Mouse (Mus musculus): ENCODE results near the gene Ttc30a1. TPM values are rescaled to one million over a fixed set of nuclear protein-coding genes. Genes with fewer than 3 reads are reported as not detected.
"Not testable (repeated sequence)": the region's sequence is repeated elsewhere in the genome, so short reads cannot be mapped to it uniquely, and the experiment has no call there.

Ttc30a1 gene
- polyA plus RNA-seq (2016; fragmentation: Nextera tagmentation; extraction: Ambion mirVana): 9.1 and 9.3 TPM in 2 replicates

GRCm38 (mm10) chr2:75981440-75982081, at the start of gene Ttc30a1:
Ttc30a1 (minus strand) TSS chr2:75981967.
- not testable (repeated sequence) for H3K36me3 ChIP-seq, H3K4me1 ChIP-seq, H3K27me3 ChIP-seq, H3K9me3 ChIP-seq
- Histone ChIP-seq H3K9ac (replicated peaks) (peak within 1 kb of the TSS; percentile 46; the same call in 1 of the 2 replicates), H3K27ac (replicated peaks) (peak within 1 kb of the TSS; percentile 35; the same call in 1 of the 2 replicates), H3K4me2 (replicated peaks) (peak within 1 kb of the TSS; percentile 61), H3K4me3 (peak within 1 kb of the TSS; percentile 47)
- peak; percentile 62 for ATAC-seq (ENCODE audit: low FRiP score, low read depth)
- WGBS: 3% methylated on average over 34 of the region's 34 CpGs

GRCm38 (mm10) chr2:76030080-76030479, 48.3 kb upstream of the Ttc30a1 start:
- H3K4me3 ChIP-seq: no peak overlapping the region
- no peaks in the 10 kb centered on the region for H3K36me3 ChIP-seq
- H3K9ac ChIP-seq (replicated peaks): peak overlapping the region; percentile 7; the same call in 1 of the 2 replicates
- 17% methylated on average over 8 of the region's 8 CpGs for WGBS
- H3K4me1 ChIP-seq: peaks cover 22% of the 10 kb centered on the region
- peak overlapping the region; percentile 26 for H3K4me2 ChIP-seq (replicated peaks)
- peak; percentile 77 for ATAC-seq (ENCODE audit: low FRiP score, low read depth)
- H3K9me3 ChIP-seq: no peaks in the 10 kb centered on the region
- H3K27me3 ChIP-seq: no peaks in the 10 kb centered on the region
- peak overlapping the region; percentile 92 for H3K27ac ChIP-seq (replicated peaks)

GRCm38 (mm10) chr2:76029081-76029901, 47.5 kb upstream of the Ttc30a1 start:
- Histone ChIP-seq H3K9ac (replicated peaks) (peak overlapping the region; percentile 7), H3K27me3 (no peaks in the 10 kb centered on the region), H3K4me3 (no peak overlapping the region), H3K9me3 (no peaks in the 10 kb centered on the region), H3K4me1 (peaks cover 22% of the 10 kb centered on the region), H3K27ac (replicated peaks) (peak overlapping the region; percentile 92), H3K4me2 (replicated peaks) (peak overlapping the region; percentile 26), H3K36me3 (no peaks in the 10 kb centered on the region)
- ATAC-seq (ENCODE audit: low FRiP score, low read depth): peak; percentile 87
- WGBS: 19% methylated on average over 20 of the region's 20 CpGs

GRCm38 (mm10) chr2:76016890-76017289, 35.1 kb upstream of the Ttc30a1 start:
- Histone ChIP-seq H3K27ac (replicated peaks) (no peak overlapping the region), H3K4me2 (replicated peaks) (0 out of 2 replicates have a peak overlapping the region, but pooled peaks have one; percentile 12), H3K27me3 (no peaks in the 10 kb centered on the region), H3K36me3 (no peaks in the 10 kb centered on the region), H3K9ac (replicated peaks) (no peak overlapping the region), H3K9me3 (no peaks in the 10 kb centered on the region), H3K4me3 (no peak overlapping the region), H3K4me1 (peaks cover 16% of the 10 kb centered on the region)
- WGBS: 3% methylated on average over 7 of the region's 7 CpGs
- ATAC-seq (ENCODE audit: low FRiP score, low read depth): no peak

- 75% methylated on average over 8 of the region's 8 CpGs for WGBS
- no peaks in the 10 kb centered on the region for H3K36me3 ChIP-seq
- ATAC-seq (ENCODE audit: low FRiP score, low read depth): no peak
- H3K27ac ChIP-seq (replicated peaks): no peak overlapping the region
- H3K4me1 ChIP-seq: peaks cover 16% of the 10 kb centered on the region
- no peak overlapping the region for H3K9ac ChIP-seq (replicated peaks)
- H3K27me3 ChIP-seq: no peaks in the 10 kb centered on the region
- no peak overlapping the region for H3K4me3 ChIP-seq
- no peak overlapping the region for H3K4me2 ChIP-seq (replicated peaks)
- no peaks in the 10 kb centered on the region for H3K9me3 ChIP-seq
Measured at GRCm38 (mm10) chr2:76016136-76016535, 34.4 kb upstream of the Ttc30a1 start.

- no peak overlapping the region for H3K4me2 ChIP-seq (replicated peaks)
- H3K9ac ChIP-seq (replicated peaks): no peak overlapping the region
- ATAC-seq (ENCODE audit: low FRiP score, low read depth): no peak
- no peaks in the 10 kb centered on the region for H3K9me3 ChIP-seq
- no peaks in the 10 kb centered on the region for H3K27me3 ChIP-seq
- no peak overlapping the region for H3K27ac ChIP-seq (replicated peaks)
- H3K36me3 ChIP-seq: no peaks in the 10 kb centered on the region
- H3K4me1 ChIP-seq: peaks cover 16% of the 10 kb centered on the region
- WGBS: 91% methylated on average over 7 of the region's 7 CpGs
- H3K4me3 ChIP-seq: no peak overlapping the region
Measured at GRCm38 (mm10) chr2:76015460-76015859, 33.7 kb upstream of the Ttc30a1 start.

GRCm38 (mm10) chr2:76014659-76015058, 32.9 kb upstream of the Ttc30a1 start:
- H3K4me3 ChIP-seq: no peak overlapping the region
- no peaks in the 10 kb centered on the region for H3K36me3 ChIP-seq
- no peak overlapping the region for H3K4me2 ChIP-seq (replicated peaks)
- no peak for ATAC-seq (ENCODE audit: low FRiP score, low read depth)
- H3K4me1 ChIP-seq: peaks cover 16% of the 10 kb centered on the region
- no peak overlapping the region for H3K27ac ChIP-seq (replicated peaks)
- H3K27me3 ChIP-seq: no peaks in the 10 kb centered on the region
- no peak overlapping the region for H3K9ac ChIP-seq (replicated peaks)
- WGBS: 88% methylated on average over 3 of the region's 3 CpGs
- H3K9me3 ChIP-seq: no peaks in the 10 kb centered on the region

- no peaks in the 10 kb centered on the region for H3K9me3 ChIP-seq
- no peaks in the 10 kb centered on the region for H3K27me3 ChIP-seq
- no peak overlapping the region for H3K27ac ChIP-seq (replicated peaks)
- ATAC-seq (ENCODE audit: low FRiP score, low read depth): no peak
- H3K36me3 ChIP-seq: no peaks in the 10 kb centered on the region
- H3K4me3 ChIP-seq: no peak overlapping the region
- no peaks in the 10 kb centered on the region for H3K4me1 ChIP-seq
- WGBS: 6% methylated on average over 4 of the region's 4 CpGs
- no peak overlapping the region for H3K4me2 ChIP-seq (replicated peaks)
- H3K9ac ChIP-seq (replicated peaks): no peak overlapping the region
Measured at GRCm38 (mm10) chr2:76006194-76006593, 24.4 kb upstream of the Ttc30a1 start.

GRCm38 (mm10) chr2:76002899-76003298, 21.1 kb upstream of the Ttc30a1 start:
- WGBS: 88% methylated on average over 9 of the region's 9 CpGs
- no peaks in the 10 kb centered on the region for H3K27me3 ChIP-seq
- no peak overlapping the region for H3K27ac ChIP-seq (replicated peaks)
- H3K4me1 ChIP-seq: 0 out of 2 replicates have a peak, but pooled peaks cover 5% of the 10 kb centered on the region
- no peak for ATAC-seq (ENCODE audit: low FRiP score, low read depth)
- no peaks in the 10 kb centered on the region for H3K9me3 ChIP-seq
- no peak overlapping the region for H3K9ac ChIP-seq (replicated peaks)
- no peaks in the 10 kb centered on the region for H3K36me3 ChIP-seq
- H3K4me2 ChIP-seq (replicated peaks): no peak overlapping the region
- no peak overlapping the region for H3K4me3 ChIP-seq

- Histone ChIP-seq H3K9ac (replicated peaks) (no peak overlapping the region), H3K27me3 (no peaks in the 10 kb centered on the region), H3K4me3 (no peak overlapping the region), H3K9me3 (no peaks in the 10 kb centered on the region), H3K4me1 (0 out of 2 replicates have a peak, but pooled peaks cover 5% of the 10 kb centered on the region), H3K4me2 (replicated peaks) (no peak overlapping the region), H3K27ac (replicated peaks) (no peak overlapping the region), H3K36me3 (no peaks in the 10 kb centered on the region)
- no peak for ATAC-seq (ENCODE audit: low FRiP score, low read depth)
- 49% methylated on average over 8 of the region's 8 CpGs for WGBS
Measured at GRCm38 (mm10) chr2:76001392-76001791, 19.6 kb upstream of the Ttc30a1 start.

- Histone ChIP-seq H3K9me3 (no peaks in the 10 kb centered on the region), H3K4me2 (replicated peaks) (no peak overlapping the region), H3K4me1 (0 out of 2 replicates have a peak, but pooled peaks cover 5% of the 10 kb centered on the region), H3K4me3 (no peak overlapping the region), H3K36me3 (no peaks in the 10 kb centered on the region), H3K27me3 (no peaks in the 10 kb centered on the region), H3K9ac (replicated peaks) (no peak overlapping the region), H3K27ac (replicated peaks) (no peak overlapping the region)
- WGBS: 61% methylated on average over 12 of the region's 12 CpGs
- ATAC-seq (ENCODE audit: low FRiP score, low read depth): no peak
Measured at GRCm38 (mm10) chr2:75999636-76000035, 17.9 kb upstream of the Ttc30a1 start.

- Histone ChIP-seq H3K4me1 (0 out of 2 replicates have a peak, but pooled peaks cover 5% of the 10 kb centered on the region), H3K4me3 (no peak overlapping the region), H3K9ac (replicated peaks) (no peak overlapping the region), H3K9me3 (no peaks in the 10 kb centered on the region), H3K27ac (replicated peaks) (no peak overlapping the region), H3K36me3 (no peaks in the 10 kb centered on the region), H3K27me3 (no peaks in the 10 kb centered on the region), H3K4me2 (replicated peaks) (no peak overlapping the region)
- ATAC-seq (ENCODE audit: low FRiP score, low read depth): no peak
- 58% methylated on average over 8 of the region's 8 CpGs for WGBS
Measured at GRCm38 (mm10) chr2:75998692-75999091, 16.9 kb upstream of the Ttc30a1 start.

Measured in midbrain, embryonic 12.5 days (tissue).